Mouse (Mus musculus) thymus, adult 2 months (tissue): ENCODE results near the gene Gm9774.

Source experiments
- CTCF ChIP-seq: fragments of 200-500 bp; IDR thresholded peaks from 2 replicates; pipeline ENCODE4 v1.5.1; 2012; ENCODE audit warnings: mild to moderate bottlenecking, control low read depth, low read length, moderate library complexity, borderline replicate concordance; ENCODE audit not compliant: control insufficient read depth, poor library complexity, insufficient read depth; ENCODE audit errors: extremely low read depth
- POLR2A ChIP-seq: fragments of 200-500 bp; IDR thresholded peaks from 2 replicates; pipeline ENCODE4 v1.6.1; 2012; ENCODE audit warnings: mild to moderate bottlenecking, low read length, control low read depth, moderate library complexity; ENCODE audit not compliant: control insufficient read depth, poor library complexity, insufficient read depth; ENCODE audit errors: extremely low read depth

- no peak for TF ChIP-seq CTCF
- no peak for TF ChIP-seq POLR2A
These were observed 34.9 kb downstream of the Gm9774 start for GRCm38 (mm10) chr3:92394301-92394700.
